Mouse (Mus musculus) adipocyte (in vitro differentiated cells): ENCODE results near the gene Vax2.
A peak's percentile ranks its signal among the peaks of the same experiment; 100 is the strongest.

Experiments
- DNase-seq: peaks from one replicate; pipeline ENCODE4 v3.0.0-alpha.2; 2016; ENCODE audit warnings: low spot score

Gene Vax2

GRCm38 (mm10) chr6:83762880-83763431 lies 51.9 kb downstream of the Vax2 start:
- no peak for DNase-seq

GRCm38 (mm10) chr6:83766982-83767381 lies 55.9 kb downstream of the Vax2 start:
- DNase-seq, result no peak

- DNase-seq, result no peak
Measured at GRCm38 (mm10) chr6:83768485-83768884, 57.4 kb downstream of the Vax2 start.

GRCm38 (mm10) chr6:83774126-83774525 lies 63.1 kb downstream of the Vax2 start:
- DNase-seq, result no peak

GRCm38 (mm10) chr6:83774781-83775563 lies 63.9 kb downstream of the Vax2 start:
- peak; percentile 44 for DNase-seq

- peak; percentile 94 for DNase-seq
Measured at GRCm38 (mm10) chr6:83775638-83776293, 64.7 kb downstream of the Vax2 start, which contains the start of gene Tex261. TSS of gene Tex261 (minus strand) at chr6:83775813.

- DNase-seq, result no peak
Measured at GRCm38 (mm10) chr6:83778306-83778705, 67.2 kb downstream of the Vax2 start.

- peak; percentile 60 for DNase-seq
Measured at GRCm38 (mm10) chr6:83779026-83779425, 68.0 kb downstream of the Vax2 start.

GRCm38 (mm10) chr6:83786426-83786825 lies 75.4 kb downstream of the Vax2 start:
- no peak for DNase-seq
